Mouse (Mus musculus): ENCODE measurements around the gene Ccdc61. TPM values are rescaled to one million over a fixed set of nuclear protein-coding genes. Genes with fewer than 3 reads are reported as not detected.

The Ccdc61 gene
- polyA plus RNA-seq, 1 experiment from 2014 or later: 27.9 TPM

Other genes with a start within 250 kb of the Ccdc61 start
- gene Psg20, start 224.2 kb downstream of the Ccdc61 start, polyA plus RNA-seq (2015; fragmentation: Nextera tagmentation; extraction: Ambion mirVana): not detected in 2 replicates
- not detected in 2 replicates for gene Psg22, start 192.3 kb downstream of the Ccdc61 start, polyA plus RNA-seq (2015; fragmentation: Nextera tagmentation; extraction: Ambion mirVana)
- gene Psg19, start 111.9 kb downstream of the Ccdc61 start, polyA plus RNA-seq (2015; fragmentation: Nextera tagmentation; extraction: Ambion mirVana): not detected in 2 replicates
- not detected in 2 replicates for gene Psg17, start 88.8 kb downstream of the Ccdc61 start, polyA plus RNA-seq (2015; fragmentation: Nextera tagmentation; extraction: Ambion mirVana)
- 0.11 and 0.34 TPM in 2 replicates for gene Mill2, start 70.4 kb downstream of the Ccdc61 start, polyA plus RNA-seq (2015; fragmentation: Nextera tagmentation; extraction: Ambion mirVana)
- 7.4 and 8.2 TPM in 2 replicates for gene Pglyrp1, start 39.1 kb downstream of the Ccdc61 start, polyA plus RNA-seq (2015; fragmentation: Nextera tagmentation; extraction: Ambion mirVana)
- 12.3 and 13.7 TPM in 2 replicates for gene Nova2, start 15.5 kb upstream of the Ccdc61 start, polyA plus RNA-seq (2015; fragmentation: Nextera tagmentation; extraction: Ambion mirVana)
- 0.68 and 0.69 TPM in 2 replicates for gene Nanos2, start 77.0 kb upstream of the Ccdc61 start, polyA plus RNA-seq (2015; fragmentation: Nextera tagmentation; extraction: Ambion mirVana)
- gene Mypop, start 80.8 kb upstream of the Ccdc61 start, polyA plus RNA-seq (2015; fragmentation: Nextera tagmentation; extraction: Ambion mirVana): 2.8 TPM in 2 replicates
- 22.1 and 23.3 TPM in 2 replicates for gene Irf2bp1, start 93.6 kb upstream of the Ccdc61 start, polyA plus RNA-seq (2015; fragmentation: Nextera tagmentation; extraction: Ambion mirVana)
- not detected in 2 replicates for gene Foxa3, start 113.1 kb upstream of the Ccdc61 start, polyA plus RNA-seq (2015; fragmentation: Nextera tagmentation; extraction: Ambion mirVana)
- gene Sympk, start 114.0 kb upstream of the Ccdc61 start, polyA plus RNA-seq (2015; fragmentation: Nextera tagmentation; extraction: Ambion mirVana): 34.3 and 36.7 TPM in 2 replicates
- gene Rsph6a, start 144.3 kb upstream of the Ccdc61 start, polyA plus RNA-seq (2015; fragmentation: Nextera tagmentation; extraction: Ambion mirVana): not detected in 2 replicates
- gene Dmwd, start 165.8 kb upstream of the Ccdc61 start, polyA plus RNA-seq (2015; fragmentation: Nextera tagmentation; extraction: Ambion mirVana): 20.6 and 22.6 TPM in 2 replicates
- 8.3 and 9.4 TPM in 2 replicates for gene Dmpk, start 173.4 kb upstream of the Ccdc61 start, polyA plus RNA-seq (2015; fragmentation: Nextera tagmentation; extraction: Ambion mirVana)
- gene Six5, start 184.2 kb upstream of the Ccdc61 start, polyA plus RNA-seq (2015; fragmentation: Nextera tagmentation; extraction: Ambion mirVana): 3.5 and 4.1 TPM in 2 replicates
- 1.2 and 1.4 TPM in 2 replicates for gene Gm4969, start 208.0 kb upstream of the Ccdc61 start, polyA plus RNA-seq (2015; fragmentation: Nextera tagmentation; extraction: Ambion mirVana)
- gene Fbxo46, start 209.4 kb upstream of the Ccdc61 start, polyA plus RNA-seq (2015; fragmentation: Nextera tagmentation; extraction: Ambion mirVana): 19.1 and 22.2 TPM in 2 replicates
- gene Qpctl, start 238.9 kb upstream of the Ccdc61 start, polyA plus RNA-seq (2015; fragmentation: Nextera tagmentation; extraction: Ambion mirVana): 16.5 and 17.7 TPM in 2 replicates
- gene Snrpd2, start 239.3 kb upstream of the Ccdc61 start, polyA plus RNA-seq (2015; fragmentation: Nextera tagmentation; extraction: Ambion mirVana): 159 and 164 TPM in 2 replicates

Measured in forebrain, embryonic 13.5 days (tissue).